ENCODE assay signal across 8 mouse cellular contexts in the genomic region with DNA sequence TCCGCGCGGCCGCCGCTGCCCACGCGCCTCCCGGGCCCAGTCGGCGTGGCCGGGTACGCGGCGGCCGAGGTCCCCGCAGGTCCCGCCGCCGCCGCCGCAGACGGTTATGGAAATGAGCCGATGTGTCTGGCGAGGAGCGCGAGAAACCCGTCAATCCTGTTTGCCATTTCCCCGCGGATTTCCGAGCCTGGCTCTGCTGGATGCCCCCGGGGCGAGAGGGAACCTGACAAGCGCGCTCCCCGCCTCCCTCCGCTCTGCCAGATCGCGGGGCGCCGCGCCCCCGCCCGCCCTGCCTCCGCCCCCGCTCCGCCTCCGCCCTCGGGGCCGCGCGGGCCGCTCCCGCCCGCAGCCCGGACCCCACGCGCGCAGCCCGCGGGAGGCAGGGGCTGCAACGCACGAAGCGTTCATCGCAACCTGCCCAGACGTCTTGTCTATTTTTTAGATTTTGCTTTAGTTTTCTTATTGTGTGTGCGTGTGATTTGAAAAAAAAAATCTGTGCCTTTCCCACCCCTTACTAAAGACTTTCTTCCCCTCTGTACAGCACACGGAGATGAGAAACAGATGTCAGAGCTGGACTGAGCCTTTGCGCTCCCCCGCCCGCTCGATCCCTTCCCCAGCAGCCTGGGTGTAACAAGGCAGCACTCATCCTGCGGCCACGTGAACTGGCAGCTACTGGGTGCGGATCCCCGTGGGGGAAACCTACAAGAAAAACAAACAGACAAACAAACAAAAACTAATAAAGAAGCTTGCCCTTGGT. TPM values are rescaled to one million over a fixed set of nuclear protein-coding genes. Genes with fewer than 3 reads are reported as not detected.
DNase-seq lines count a peak whose midpoint lies in the region; ATAC-seq and TF ChIP-seq lines count a peak whose summit lies in the region.

A gene (minus strand): TSS at position 283 of the 757 bp plus-strand sequence.

- no peak for TF ChIP-seq CTCF in Patski (IDR thresholded peaks at IDR 0.05)
- no peak for TF ChIP-seq CTCF in forebrain, postnatal 0 days (IDR thresholded peaks at IDR 0.05; ENCODE audit: low read depth)

- POLR2A ChIA-PET in Patski (lab: Charles Lee), result interaction anchor here (1.2 to 1.6 kb wide), 2 partner anchors 32 to 55 kb away, joined by 3 to 5 read pairs; no protein-coding TSS in a partner anchor

- CTCF ChIA-PET in Patski (lab: Charles Lee), result interaction anchor here (1.2 kb wide), 1 partner anchor 71 kb away, joined by 4 read pairs; no protein-coding TSS in a partner anchor

- peak within 1 kb of the TSS; percentile 91 for H3K4me3 ChIP-seq in forebrain, postnatal 0 days (ENCODE audit: low read depth, low read length)
- peak within 1 kb of the TSS; percentile 79 for H3K4me3 ChIP-seq in hindbrain, embryonic 11.5 days (ENCODE audit: low read depth, low read length)
- H3K4me3 ChIP-seq in stomach, embryonic 14.5 days (ENCODE audit: low read depth, low read length), result peak within 1 kb of the TSS; percentile 89

- no peak for DNase-seq in Patski (ENCODE audit: low read depth, low spot score)
- peak; percentile 58 to 73 for DNase-seq in cerebellum, adult 18-20 months
- peak; percentile 82 for DNase-seq in forebrain, postnatal 0 days
- DNase-seq in hindbrain, embryonic 11.5 days (ENCODE audit: low spot score), result peak; percentile 85
- DNase-seq in left cerebral cortex, adult 8-10 months (ENCODE audit: low spot score in 2 of 2), result no peak
- peak; percentile 58 to 74 for DNase-seq in lung, postnatal 4 days

- under 1% methylated on average over 64 of the region's 75 CpGs for WGBS in forebrain, postnatal 0 days
- WGBS in hindbrain, embryonic 11.5 days, result under 1% methylated on average over 65 of the region's 75 CpGs
- 1% methylated on average over 65 of the region's 75 CpGs for WGBS in stomach, embryonic 14.5 days

- peaks cover 2% of the 10 kb centered on the region; the same call in 1 of the 2 replicates for H3K36me3 ChIP-seq in forebrain, postnatal 0 days (ENCODE audit: insufficient read depth)
- H3K36me3 ChIP-seq in hindbrain, embryonic 11.5 days (ENCODE audit: control insufficient read depth, insufficient read depth, low read length), result no peaks in the 10 kb centered on the region
- H3K36me3 ChIP-seq in stomach, embryonic 14.5 days (ENCODE audit: control insufficient read depth, insufficient read depth, low read length), result no peaks in the 10 kb centered on the region

- peak; percentile 60 for ATAC-seq in Patski
- ATAC-seq in forebrain, postnatal 0 days, result peak; percentile 73
- ATAC-seq in hindbrain, embryonic 11.5 days (ENCODE audit: low FRiP score), result peak; percentile 72
- ATAC-seq in stomach, embryonic 14.5 days (ENCODE audit: insufficient number of reproducible peaks, insufficient read depth, low FRiP score, low read depth), result peak; percentile 79
- ATAC-seq in monocyte, adult 5-6 weeks (replicated peaks; ENCODE audit: insufficient number of reproducible peaks, low FRiP score, low TSS enrichment, poor library complexity, severe bottlenecking), result no peak

- H3K9me3 ChIP-seq in forebrain, postnatal 0 days (ENCODE audit: low read length), result no peaks in the 10 kb centered on the region
- H3K9me3 ChIP-seq in hindbrain, embryonic 11.5 days (ENCODE audit: control insufficient read depth, low read length), result no peaks in the 10 kb centered on the region
- H3K9me3 ChIP-seq in stomach, embryonic 14.5 days (ENCODE audit: control insufficient read depth, low read depth, low read length), result no peaks in the 10 kb centered on the region

- no peaks in the 10 kb centered on the region for H3K27me3 ChIP-seq in Patski
- no peaks in the 10 kb centered on the region for H3K27me3 ChIP-seq in forebrain, postnatal 0 days (ENCODE audit: insufficient read depth, low read length)
- H3K27me3 ChIP-seq in hindbrain, embryonic 11.5 days (ENCODE audit: control insufficient read depth, insufficient read depth, low read length), result peaks cover 24% of the 10 kb centered on the region
- no peaks in the 10 kb centered on the region for H3K27me3 ChIP-seq in stomach, embryonic 14.5 days (ENCODE audit: control insufficient read depth, insufficient read depth, low read length)

- peaks cover 35% of the 10 kb centered on the region for H3K4me1 ChIP-seq in forebrain, postnatal 0 days (ENCODE audit: insufficient read depth)
- peaks cover 11% of the 10 kb centered on the region; the same call in 1 of the 2 replicates for H3K4me1 ChIP-seq in hindbrain, embryonic 11.5 days (replicated peaks; ENCODE audit: control insufficient read depth, insufficient read depth, low read length)
- H3K4me1 ChIP-seq in stomach, embryonic 14.5 days (ENCODE audit: control insufficient read depth, insufficient read depth, low read length), result peaks cover 33% of the 10 kb centered on the region

- peak within 1 kb of the TSS; percentile 90 for H3K4me2 ChIP-seq in forebrain, postnatal 0 days (ENCODE audit: low read depth)
- peak within 1 kb of the TSS; percentile 93 for H3K4me2 ChIP-seq in hindbrain, embryonic 11.5 days (replicated peaks; ENCODE audit: low read depth, low read length)
- H3K4me2 ChIP-seq in stomach, embryonic 14.5 days (replicated peaks; ENCODE audit: low read depth, low read length), result peak within 1 kb of the TSS; percentile 85

- in situ Hi-C loops in Patski (cut with MboI; ENCODE audit: low pct_unique_long_range_greater_than_20kb), result no loop called here

- peak within 1 kb of the TSS; percentile 96 for H3K27ac ChIP-seq in forebrain, postnatal 0 days (ENCODE audit: low read depth, low read length)
- peak within 1 kb of the TSS; percentile 96 for H3K27ac ChIP-seq in hindbrain, embryonic 11.5 days (ENCODE audit: low read depth, low read length)
- H3K27ac ChIP-seq in stomach, embryonic 14.5 days (ENCODE audit: low read length), result peak within 1 kb of the TSS; percentile 94

- H3K9ac ChIP-seq in forebrain, postnatal 0 days, result peak within 1 kb of the TSS; percentile 96
- H3K9ac ChIP-seq in hindbrain, embryonic 11.5 days (ENCODE audit: low read depth, low read length), result peak within 1 kb of the TSS; percentile 88
- peak within 1 kb of the TSS; percentile 93 for H3K9ac ChIP-seq in stomach, embryonic 14.5 days (replicated peaks; ENCODE audit: low read depth, low read length)

RNA-seq across cellular contexts. Expression of the gene that starts here (rescaled TPM):
- polyA plus RNA-seq in Patski (2021), result 16.1 TPM
- total RNA-seq in forebrain, postnatal 0 days (2014; rRNA removed), result 10.7 and 14.2 TPM in 2 replicates
- polyA plus RNA-seq in forebrain, postnatal 0 days (2015; fragmentation: Nextera tagmentation; extraction: Ambion mirVana), result 24.6 and 30.4 TPM in 2 replicates
- 21.3 and 24.8 TPM in 2 replicates for polyA plus RNA-seq in hindbrain, embryonic 11.5 days (2014; fragmentation: Nextera tagmentation; extraction: Ambion mirVana)
- total RNA-seq in left cerebral cortex, adult 8-10 months (2022), result 10 to 100 TPM; 16.0 to 19.6 (median 17.7) TPM
- polyA plus RNA-seq in stomach, embryonic 14.5 days (2014; fragmentation: Nextera tagmentation; extraction: Ambion mirVana), result 21.5 and 27.2 TPM in 2 replicates
- total RNA-seq in monocyte, adult 5-6 weeks (2017), result not detected in 3 replicates

Comparison
In these comparisons a context has a peak if more than half of its experiments do, and no peak if none do; other contexts are left out.
1. RNA of the gene that starts here (total RNA-seq): 16.0 to 19.6 TPM in left cerebral cortex, adult 8-10 months and 10.7 to 14.2 TPM in forebrain, postnatal 0 days; not detected in monocyte, adult 5-6 weeks; every median in the first group is over 10 times any median in the second.
2. DNase-seq: peak in cerebellum, adult 18-20 months (2 of 2), forebrain, postnatal 0 days (single experiment), hindbrain, embryonic 11.5 days (single experiment) and lung, postnatal 4 days (2 of 2); none in Patski (single experiment) and left cerebral cortex, adult 8-10 months (0 of 2).
3. Peak in every context shown above with its lines, with median percentiles within 50 percentile points of each other: H3K27ac ChIP-seq, H3K4me2 ChIP-seq, H3K4me3 ChIP-seq and H3K9ac ChIP-seq.